Mouse (Mus musculus) midbrain, embryonic 11.5 days (tissue): ENCODE measurements around the gene Rest. TPM values are rescaled to one million over a fixed set of nuclear protein-coding genes. Genes with fewer than 3 reads are reported as not detected.

Experiments
- ATAC-seq: fragments of 200-750 bp; cut with Nextera tagmentation; 2 replicates; pipeline ENCODE4 v1.8.0; 2017; ENCODE audit warnings: moderate TSS enrichment, moderate library complexity; ENCODE audit not compliant: low FRiP score
- DNase-seq: peaks from one replicate; pipeline ENCODE4 v3.0.0; 2015; ENCODE audit warnings: low spot score; ENCODE audit errors: missing footprints
- H3K27ac ChIP-seq: fragments of 300-500 bp; sonication (generic); 2 replicates; pipeline ENCODE4 v1.5.1; 2014; ENCODE audit warnings: low read depth, low read length
- H3K27me3 ChIP-seq: fragments of 300-500 bp; sonication (generic); 2 replicates; pipeline ENCODE4 v1.6.1; 2014; ENCODE audit warnings: mild to moderate bottlenecking, low read length, moderate library complexity, mixed read lengths; ENCODE audit not compliant: control insufficient read depth, insufficient read depth
- H3K36me3 ChIP-seq: fragments of 300-500 bp; sonication (generic); 2 replicates; pipeline ENCODE4 v1.6.1; 2014; ENCODE audit warnings: mild to moderate bottlenecking, low read length, moderate library complexity, mixed read lengths; ENCODE audit not compliant: control insufficient read depth, insufficient read depth
- H3K4me1 ChIP-seq: fragments of 300-500 bp; sonication (generic); 2 replicates; pipeline ENCODE4 v1.6.1; 2014; ENCODE audit warnings: low read length; ENCODE audit not compliant: control insufficient read depth, insufficient read depth
- H3K4me2 ChIP-seq: fragments of 300-500 bp; sonication (generic); 2 replicates; pipeline ENCODE4 v1.6.1; 2014; ENCODE audit warnings: mild to moderate bottlenecking, moderate library complexity
- H3K4me3 ChIP-seq: fragments of 300-500 bp; sonication (generic); 2 replicates; pipeline ENCODE4 v1.5.1; 2014; ENCODE audit warnings: low read depth, low read length
- H3K9ac ChIP-seq: fragments of 300-500 bp; sonication (generic); 2 replicates; pipeline ENCODE4 v1.6.1; 2014; ENCODE audit warnings: low read length
- H3K9me3 ChIP-seq: fragments of 300-500 bp; sonication (generic); 2 replicates; pipeline ENCODE4 v1.6.1; 2016; ENCODE audit warnings: low read length; ENCODE audit not compliant: control insufficient read depth
- WGBS: fragments of 180-500 bp; shearing (Covaris S2); extraction: QIAGEN DNeasy Blood & Tissue Kit; methylation state at CpG from one replicate; pipeline ENCODE4 v1.1.7; 2014; 5-methylcytosine and 5-hydroxymethylcytosine counted together
- polyA plus RNA-seq: library from polyadenylated mRNA; unstranded; fragments of >200 nt; fragmentation: Nextera tagmentation; extraction: Ambion mirVana; gene quantifications from 2 replicates; pipeline ENCODE4 v1.2.1, GENCODE M21; 2014

Gene Rest
- polyA plus RNA-seq, 1 experiment from 2014 or later, result 18.4 TPM

DNA sequence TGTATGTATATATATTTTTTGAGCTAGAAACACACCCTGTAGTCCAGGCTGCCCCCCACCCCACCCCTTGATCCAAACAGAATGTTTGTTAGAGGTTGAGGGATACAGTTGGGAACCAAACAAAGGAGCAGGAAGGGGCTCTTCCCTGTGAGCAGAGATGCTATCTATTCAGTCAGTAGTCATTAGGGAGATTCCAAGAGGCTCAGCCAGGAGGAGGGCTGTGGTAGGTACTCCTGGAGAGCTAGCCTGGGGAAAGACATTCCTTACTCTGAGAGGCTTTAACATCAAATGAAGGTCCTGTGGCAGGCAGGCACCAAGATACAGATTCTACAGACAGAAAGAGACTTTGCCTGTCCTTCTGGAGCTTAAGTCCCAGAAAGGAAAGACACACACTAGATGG, 6.0 kb upstream of the Rest start:
- peaks cover 7% of the 10 kb centered on the region for H3K4me1 ChIP-seq
- H3K4me2 ChIP-seq, result no peak overlapping the region
- H3K27ac ChIP-seq, result no peak overlapping the region
- DNase-seq (no peak), ATAC-seq (no peak)
- no peak overlapping the region for H3K4me3 ChIP-seq
- peaks cover 6% of the 10 kb centered on the region; the same call in 1 of the 2 replicates for H3K27me3 ChIP-seq
- H3K9me3 ChIP-seq, result no peaks in the 10 kb centered on the region
- no peaks in the 10 kb centered on the region for H3K36me3 ChIP-seq
- H3K9ac ChIP-seq, result no peak overlapping the region

DNA sequence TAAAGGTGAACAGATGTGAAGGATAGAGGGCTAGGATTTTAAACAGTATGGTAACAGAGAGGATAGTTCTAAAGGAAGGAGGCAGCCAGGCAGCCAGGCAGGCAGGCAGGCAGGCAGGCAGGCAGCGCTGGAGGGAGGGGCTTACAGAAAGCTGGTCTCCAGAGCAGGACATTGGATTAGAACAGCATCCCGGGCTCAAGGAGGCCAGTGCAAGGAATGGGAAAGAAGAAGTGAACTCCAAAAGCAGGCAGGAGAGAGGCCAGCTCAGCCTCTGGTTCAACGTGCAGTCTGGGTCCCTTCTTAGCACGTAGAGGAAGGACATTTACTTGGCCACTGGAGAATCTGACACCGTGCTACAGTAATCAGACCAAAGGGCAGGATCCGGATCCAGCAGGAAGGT, 5.2 kb upstream of the Rest start:
- Histone ChIP-seq H3K4me3 (no peak overlapping the region), H3K4me2 (no peak overlapping the region), H3K36me3 (no peaks in the 10 kb centered on the region), H3K9ac (no peak overlapping the region), H3K9me3 (no peaks in the 10 kb centered on the region), H3K27me3 (peaks cover 6% of the 10 kb centered on the region; the same call in 1 of the 2 replicates), H3K27ac (no peak overlapping the region), H3K4me1 (peaks cover 11% of the 10 kb centered on the region)
- ATAC-seq (no peak), DNase-seq (peak; percentile 85)
- 56% methylated on average over 6 of the region's 6 CpGs for WGBS

DNA sequence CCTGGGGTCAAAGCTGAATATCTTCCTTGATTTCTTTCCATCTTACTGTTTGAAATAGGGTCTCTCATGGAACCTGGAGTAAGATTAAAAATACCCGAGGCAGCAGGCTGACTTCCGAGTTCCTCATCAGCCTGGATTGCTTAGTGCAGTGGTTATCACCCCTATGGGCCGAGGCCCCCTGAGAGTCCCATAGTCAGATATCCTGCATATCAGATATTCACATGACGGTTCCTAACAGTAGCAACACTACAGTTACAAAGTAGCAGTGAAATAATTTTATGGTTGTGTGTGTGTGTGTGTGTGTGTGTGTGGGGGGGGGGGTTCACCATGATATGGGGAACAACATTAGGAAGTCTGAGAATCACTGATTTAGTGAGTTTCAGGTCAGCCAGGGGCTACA, 4.2 kb upstream of the Rest start:
- ATAC-seq (no peak), DNase-seq (peak; percentile 83)
- H3K4me1 ChIP-seq, result peaks cover 11% of the 10 kb centered on the region
- no peak overlapping the region for H3K9ac ChIP-seq
- no peak overlapping the region for H3K4me3 ChIP-seq
- H3K27ac ChIP-seq, result no peak overlapping the region
- H3K36me3 ChIP-seq, result no peaks in the 10 kb centered on the region
- 74% methylated on average over 4 of the region's 4 CpGs for WGBS
- H3K9me3 ChIP-seq, result no peaks in the 10 kb centered on the region
- H3K27me3 ChIP-seq, result peaks cover 6% of the 10 kb centered on the region; the same call in 1 of the 2 replicates
- H3K4me2 ChIP-seq, result no peak overlapping the region

DNA sequence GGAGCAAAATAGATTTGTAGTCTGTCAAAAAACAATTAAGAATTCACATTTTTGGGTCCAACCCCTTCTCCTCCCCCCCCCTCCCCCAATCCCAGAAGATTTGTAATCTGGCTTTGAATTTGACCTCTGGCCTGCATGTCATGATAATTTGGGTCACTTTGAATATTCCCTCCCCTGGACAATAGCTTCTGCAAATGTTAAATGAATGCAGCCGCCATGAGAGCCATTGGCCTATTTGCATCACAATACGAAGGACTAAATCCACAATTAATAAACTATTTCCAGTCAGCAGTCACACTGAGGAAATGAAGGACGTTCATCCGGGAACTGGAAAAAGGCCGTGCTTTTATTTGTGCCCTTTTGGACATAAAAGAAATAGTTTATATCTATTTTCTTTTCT, 3.2 kb upstream of the Rest start:
- Histone ChIP-seq H3K9me3 (no peaks in the 10 kb centered on the region), H3K36me3 (no peaks in the 10 kb centered on the region), H3K27ac (no peak overlapping the region), H3K9ac (no peak overlapping the region), H3K4me2 (no peak overlapping the region), H3K4me1 (peaks cover 11% of the 10 kb centered on the region), H3K4me3 (no peak overlapping the region), H3K27me3 (peaks cover 6% of the 10 kb centered on the region; the same call in 1 of the 2 replicates)
- WGBS, result 19% methylated on average over 5 of the region's 5 CpGs
- DNase-seq (peak; percentile 88), ATAC-seq (no peak)

DNA sequence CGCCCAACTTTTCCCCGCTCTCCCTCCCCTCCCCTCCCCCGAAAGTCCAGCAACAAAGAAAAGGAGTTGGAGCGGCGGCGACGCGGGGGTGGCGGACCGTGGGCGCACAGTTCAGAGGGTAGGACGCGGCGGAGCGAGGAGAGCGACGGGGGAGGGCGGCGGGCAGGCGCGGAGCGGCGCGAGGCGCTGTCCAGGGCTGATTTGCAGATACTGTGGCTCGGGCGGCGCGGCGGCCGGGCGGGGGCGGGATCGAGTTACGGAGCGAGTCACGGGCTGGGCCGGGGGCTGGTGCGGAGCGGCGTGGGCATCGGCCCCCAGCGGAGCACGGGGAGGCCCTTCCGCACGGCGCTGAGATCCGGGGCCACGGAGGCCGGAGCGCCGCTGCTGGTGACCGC, 377 bp downstream of the Rest start:
- peak; percentile 83 for ATAC-seq
- WGBS, result under 1% methylated on average over 40 of the region's 53 CpGs

DNA sequence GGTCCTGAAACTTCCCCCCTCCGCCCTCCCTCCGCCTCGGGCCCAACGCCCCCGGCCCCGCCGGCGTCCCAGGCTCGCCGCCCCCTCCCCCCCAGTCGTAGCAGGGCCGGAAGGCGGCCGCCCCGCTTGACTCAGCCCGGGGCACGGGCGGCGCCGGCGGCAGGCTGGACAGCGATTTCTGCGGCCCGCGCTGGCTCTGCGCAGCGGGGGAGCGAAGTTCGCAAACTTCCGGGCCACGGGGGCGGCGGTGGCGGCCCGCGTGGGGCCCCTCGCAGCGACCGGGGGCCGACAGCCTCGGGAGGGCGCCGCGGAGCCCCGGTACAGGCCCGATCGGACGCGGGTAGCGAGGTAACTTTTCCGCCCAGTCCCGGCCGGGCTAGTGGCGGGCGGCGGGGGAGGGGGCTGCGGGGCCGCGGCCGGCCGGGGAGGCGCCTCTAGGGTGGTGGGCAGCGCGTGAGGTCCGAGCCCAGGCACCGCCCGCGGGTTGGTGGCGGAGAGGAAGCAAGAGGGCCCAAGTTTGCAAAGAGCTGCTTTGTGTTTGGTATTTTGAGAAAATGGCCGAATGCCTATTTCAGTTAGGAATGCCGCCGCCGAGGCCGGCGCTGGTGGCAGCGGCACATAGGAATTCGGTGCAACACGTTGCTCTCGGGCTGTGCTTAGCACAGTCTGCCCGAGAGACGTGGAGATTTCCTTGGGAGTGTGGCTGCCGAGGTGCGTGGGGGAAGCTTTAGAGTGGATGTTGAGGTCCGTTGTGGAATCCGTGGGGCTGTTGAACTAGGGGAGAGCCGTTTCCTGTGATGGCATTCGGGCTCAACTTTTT, 985 bp downstream of the Rest start:
- peak overlapping the region; percentile 68 for H3K4me2 ChIP-seq
- H3K9ac ChIP-seq, result peak overlapping the region; percentile 93
- H3K9me3 ChIP-seq, result no peaks in the 10 kb centered on the region
- H3K4me3 ChIP-seq, result peak overlapping the region; percentile 92
- DNase-seq, result peak; percentile 98
- peaks cover 12% of the 10 kb centered on the region; the same call in 1 of the 2 replicates for H3K36me3 ChIP-seq
- under 1% methylated on average over 61 of the region's 87 CpGs for WGBS
- peaks cover 6% of the 10 kb centered on the region; the same call in 1 of the 2 replicates for H3K27me3 ChIP-seq
- peak overlapping the region; percentile 83 for H3K27ac ChIP-seq
- peak; percentile 61 for ATAC-seq
- H3K4me1 ChIP-seq, result peaks cover 14% of the 10 kb centered on the region

More for the DNA sequence above, 377 bp downstream of the Rest start:
- peak overlapping the region; percentile 93 for H3K9ac ChIP-seq
- H3K27ac ChIP-seq, result peak overlapping the region; percentile 83
- H3K4me3 ChIP-seq, result peak overlapping the region; percentile 92
- H3K9me3 ChIP-seq, result no peaks in the 10 kb centered on the region
- DNase-seq, result peak; percentile 96
- H3K27me3 ChIP-seq, result peaks cover 6% of the 10 kb centered on the region; the same call in 1 of the 2 replicates
- peaks cover 14% of the 10 kb centered on the region for H3K4me1 ChIP-seq
- H3K4me2 ChIP-seq, result peak overlapping the region; percentile 68
- H3K36me3 ChIP-seq, result peaks cover 8% of the 10 kb centered on the region; the same call in 1 of the 2 replicates

DNA sequence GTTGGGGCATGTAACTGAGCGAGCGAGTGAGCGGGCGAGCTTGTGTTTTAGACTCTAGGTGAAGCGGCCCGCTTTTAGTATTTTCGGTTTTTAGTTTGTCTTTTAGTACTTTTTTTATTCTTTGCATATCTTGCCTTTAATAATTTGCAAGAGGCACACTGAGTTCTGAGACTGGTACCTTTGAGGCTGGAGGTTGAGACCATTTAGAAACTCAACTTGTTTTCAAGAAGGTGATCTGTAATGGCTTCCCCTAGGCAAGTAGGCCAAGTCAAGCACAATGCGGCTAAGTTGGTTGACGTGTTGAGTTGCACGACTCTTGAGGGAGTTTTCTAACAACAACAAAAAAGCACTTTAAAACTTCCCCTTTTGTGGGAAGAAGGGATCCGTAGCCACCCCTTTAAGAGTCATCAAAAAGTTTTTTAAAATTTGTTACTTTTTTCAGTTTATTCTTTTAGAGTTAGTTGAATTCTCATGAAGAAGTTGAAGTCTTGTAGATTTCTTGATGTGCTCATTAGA, 1.7 kb downstream of the Rest start:
- peaks cover 6% of the 10 kb centered on the region; the same call in 1 of the 2 replicates for H3K27me3 ChIP-seq
- peak overlapping the region; percentile 68 for H3K4me2 ChIP-seq
- ATAC-seq (no peak), DNase-seq (peak; percentile 94)
- WGBS, result 3% methylated on average over 11 of the region's 11 CpGs
- peak overlapping the region; percentile 83; the same call in 1 of the 2 replicates for H3K27ac ChIP-seq
- H3K36me3 ChIP-seq, result peaks cover 12% of the 10 kb centered on the region; the same call in 1 of the 2 replicates
- H3K9me3 ChIP-seq, result no peaks in the 10 kb centered on the region
- peaks cover 11% of the 10 kb centered on the region for H3K4me1 ChIP-seq
- H3K4me3 ChIP-seq, result peak overlapping the region; percentile 92
- H3K9ac ChIP-seq, result peak overlapping the region; percentile 93

DNA sequence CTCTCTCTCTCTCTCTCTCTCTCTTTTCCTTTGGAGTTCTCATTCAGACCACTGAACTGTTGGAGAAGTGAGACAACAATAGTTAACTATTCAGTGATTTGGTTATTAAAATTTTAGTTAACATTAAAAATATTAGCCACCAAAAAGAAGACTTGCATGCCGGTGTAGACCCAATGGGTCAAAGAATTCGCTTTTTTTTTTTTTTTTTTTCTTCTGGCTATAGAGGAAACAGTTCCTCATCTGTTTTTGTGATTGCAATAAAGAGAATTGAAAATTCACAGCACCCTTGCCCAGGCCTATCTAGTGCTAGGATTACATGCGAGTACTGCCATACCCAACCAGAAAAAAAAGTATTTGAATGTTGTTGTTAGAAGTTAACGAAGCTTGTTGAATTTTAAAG, 2.1 kb downstream of the Rest start:
- H3K27me3 ChIP-seq, result peaks cover 6% of the 10 kb centered on the region; the same call in 1 of the 2 replicates
- H3K36me3 ChIP-seq, result peaks cover 15% of the 10 kb centered on the region; the same call in 1 of the 2 replicates
- H3K4me1 ChIP-seq, result peaks cover 8% of the 10 kb centered on the region; the same call in 1 of the 2 replicates
- H3K27ac ChIP-seq, result no peak overlapping the region
- H3K9me3 ChIP-seq, result no peaks in the 10 kb centered on the region
- H3K4me3 ChIP-seq, result peak overlapping the region; percentile 92
- WGBS, result 66% methylated on average over 4 of the region's 4 CpGs
- DNase-seq, result no peak
- no peak for ATAC-seq
- H3K9ac ChIP-seq, result peak overlapping the region; percentile 93; the same call in 1 of the 2 replicates
- H3K4me2 ChIP-seq, result peak overlapping the region; percentile 68
